Mouse (Mus musculus): ENCODE measurements at regions not wholly inside any gene's neighbourhood (a gene's known extent, or its start where the extent isn't known, plus 50 kb on each side); places are given as distances from the start of the nearest gene placed in this dataset.

DNA sequence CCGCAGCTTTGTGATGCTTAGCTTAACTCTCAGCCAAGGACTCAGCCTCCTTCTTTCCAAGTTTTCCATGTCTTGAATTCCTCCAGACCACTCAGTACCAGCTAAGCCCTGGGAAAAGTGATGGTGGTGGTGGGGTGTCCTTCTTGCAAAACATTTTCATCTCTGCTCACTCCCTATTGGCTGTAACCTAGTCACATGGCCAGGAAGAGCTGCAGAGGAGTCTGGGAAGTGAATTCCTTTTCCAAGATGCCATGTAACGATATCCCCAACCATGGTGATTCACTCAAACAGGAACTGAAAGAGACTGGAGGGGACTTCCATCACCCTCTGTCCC, 69.8 kb upstream of the Npas2 start:
- H3K4me1 ChIP-seq (replicated peaks; ENCODE audit: control insufficient read depth, insufficient read depth, low read length) = no peaks in the 10 kb centered on the region; the same call in 1 of the 2 replicates
- TF ChIP-seq CTCF (IDR thresholded peaks at IDR 0.05; ENCODE audit: borderline replicate concordance, control insufficient read depth, extremely low read depth, insufficient read depth, low read length, poor library complexity) (no peak), POLR2A (IDR thresholded peaks at IDR 0.05; ENCODE audit: control insufficient read depth, extremely low read depth, insufficient read depth, low read length, poor library complexity) (no peak)
- H3K4me3 ChIP-seq (ENCODE audit: control insufficient read depth, insufficient read depth, low read length) = no peak overlapping the region
- WGBS = 94% methylated on average over 2 of the region's 2 CpGs
- no peaks in the 10 kb centered on the region for H3K36me3 ChIP-seq (ENCODE audit: control insufficient read depth, insufficient read depth, low read length)
- no peaks in the 10 kb centered on the region for H3K27me3 ChIP-seq (ENCODE audit: control insufficient read depth, insufficient read depth, low read length)
- no peak for DNase-seq
- H3K27ac ChIP-seq (ENCODE audit: control insufficient read depth, insufficient read depth, low read length) = no peak overlapping the region

DNA sequence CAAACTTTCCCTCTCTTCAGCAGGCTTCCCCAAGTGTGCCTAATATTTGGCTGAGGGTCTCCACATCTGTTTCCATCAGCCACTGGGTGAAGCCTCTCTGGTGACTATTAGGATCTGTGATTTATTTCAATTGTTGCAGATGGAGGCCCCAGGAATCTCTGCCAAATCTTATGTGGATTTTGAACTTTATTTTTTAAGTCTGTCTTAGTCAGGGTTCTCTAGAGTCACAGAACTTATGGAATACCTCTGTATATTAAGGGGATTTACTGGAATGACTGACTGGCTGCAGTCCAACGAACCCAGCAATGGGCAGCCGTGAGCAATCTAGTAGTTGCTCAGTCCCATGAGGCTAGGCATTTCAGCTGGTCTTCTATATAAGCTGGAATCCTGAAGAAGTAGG, 59.0 kb upstream of the Npas2 start:
- WGBS = 98% methylated on average over 2 of the region's 2 CpGs
- H3K27me3 ChIP-seq (ENCODE audit: control insufficient read depth, insufficient read depth, low read length) = no peaks in the 10 kb centered on the region

DNA sequence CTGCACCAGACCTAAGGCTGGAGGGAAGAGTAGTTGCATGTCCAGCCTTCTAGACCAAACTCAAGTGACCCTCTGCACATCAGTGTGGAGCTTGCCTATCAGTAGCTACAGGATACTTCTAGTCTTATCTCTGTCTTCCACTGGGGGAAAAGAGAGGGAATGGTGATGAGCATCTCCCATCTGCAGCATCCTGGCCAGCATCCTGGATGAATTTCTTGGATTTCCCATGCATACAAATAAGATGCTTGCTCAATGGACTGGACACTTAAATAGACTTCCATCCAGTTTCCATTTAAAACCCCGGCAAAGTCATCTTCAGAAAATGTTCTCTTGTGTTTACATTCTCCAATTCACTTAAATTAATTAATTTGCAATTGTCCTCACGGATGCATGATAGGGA, 50.5 kb upstream of the Npas2 start:
- no peaks in the 10 kb centered on the region for H3K4me1 ChIP-seq (replicated peaks; ENCODE audit: control insufficient read depth, insufficient read depth, low read length)
- no peak overlapping the region for H3K27ac ChIP-seq (ENCODE audit: control insufficient read depth, insufficient read depth, low read length)
- TF ChIP-seq POLR2A (IDR thresholded peaks at IDR 0.05; ENCODE audit: control insufficient read depth, extremely low read depth, insufficient read depth, low read length, poor library complexity) = no peak
- TF ChIP-seq CTCF (IDR thresholded peaks at IDR 0.05; ENCODE audit: borderline replicate concordance, control insufficient read depth, extremely low read depth, insufficient read depth, low read length, poor library complexity) = no peak
- WGBS = 90% methylated on average over 2 of the region's 2 CpGs
- no peak for DNase-seq
- H3K4me3 ChIP-seq (ENCODE audit: control insufficient read depth, insufficient read depth, low read length) = no peak overlapping the region
- no peaks in the 10 kb centered on the region for H3K27me3 ChIP-seq (ENCODE audit: control insufficient read depth, insufficient read depth, low read length)
- no peaks in the 10 kb centered on the region for H3K36me3 ChIP-seq (ENCODE audit: control insufficient read depth, insufficient read depth, low read length)

More for the DNA sequence above, 59.0 kb upstream of the Npas2 start:
- no peak overlapping the region for H3K27ac ChIP-seq (ENCODE audit: control insufficient read depth, insufficient read depth, low read length)
- no peak overlapping the region for H3K4me3 ChIP-seq (ENCODE audit: control insufficient read depth, insufficient read depth, low read length)
- TF ChIP-seq CTCF (IDR thresholded peaks at IDR 0.05; ENCODE audit: borderline replicate concordance, control insufficient read depth, extremely low read depth, insufficient read depth, low read length, poor library complexity) (no peak), POLR2A (IDR thresholded peaks at IDR 0.05; ENCODE audit: control insufficient read depth, extremely low read depth, insufficient read depth, low read length, poor library complexity) (no peak)
- no peak for DNase-seq
- H3K36me3 ChIP-seq (ENCODE audit: control insufficient read depth, insufficient read depth, low read length) = no peaks in the 10 kb centered on the region
- no peaks in the 10 kb centered on the region for H3K4me1 ChIP-seq (replicated peaks; ENCODE audit: control insufficient read depth, insufficient read depth, low read length)

DNA sequence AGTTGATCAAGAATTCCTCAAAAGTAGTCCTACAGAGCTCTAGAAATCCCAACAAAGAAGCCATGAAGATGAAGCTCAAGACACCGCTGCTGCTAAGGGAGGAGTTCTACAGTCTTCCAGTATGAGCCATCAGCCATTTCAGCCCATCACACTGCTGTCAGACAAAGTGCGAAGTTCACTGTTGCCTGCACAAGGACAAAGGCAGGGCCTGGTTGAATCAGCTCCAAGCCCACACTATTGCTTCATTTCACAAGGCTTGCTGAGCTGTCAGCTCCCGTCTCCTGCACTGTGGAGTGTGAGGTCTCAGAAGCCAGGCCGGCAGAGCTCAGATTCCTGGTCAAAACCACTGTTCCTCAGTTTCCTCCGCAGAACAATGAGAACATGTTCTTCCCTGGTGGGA, 49.9 kb upstream of the Npas2 start:
- Histone ChIP-seq H3K27ac (ENCODE audit: control insufficient read depth, insufficient read depth, low read length) (no peak overlapping the region), H3K27me3 (ENCODE audit: control insufficient read depth, insufficient read depth, low read length) (no peaks in the 10 kb centered on the region), H3K4me3 (ENCODE audit: control insufficient read depth, insufficient read depth, low read length) (no peak overlapping the region), H3K4me1 (replicated peaks; ENCODE audit: control insufficient read depth, insufficient read depth, low read length) (no peaks in the 10 kb centered on the region), H3K36me3 (ENCODE audit: control insufficient read depth, insufficient read depth, low read length) (no peaks in the 10 kb centered on the region)
- 95% methylated on average over 5 of the region's 5 CpGs for WGBS
- no peak for DNase-seq
- TF ChIP-seq CTCF (IDR thresholded peaks at IDR 0.05; ENCODE audit: borderline replicate concordance, control insufficient read depth, extremely low read depth, insufficient read depth, low read length, poor library complexity) (no peak), POLR2A (IDR thresholded peaks at IDR 0.05; ENCODE audit: control insufficient read depth, extremely low read depth, insufficient read depth, low read length, poor library complexity) (no peak)
